Mouse (Mus musculus) cerebellum, adult 18-20 months (tissue): ENCODE measurements around the gene Gm17268.

Experiments
- DNase-seq, 2 experiments: peaks; one replicate each; pipeline ENCODE4 v3.0.0; 2021

Gm17268 gene

GRCm38 (mm10) chr11:82030171-82030570, 8.2 kb downstream of the Gm17268 start:
- DNase-seq: no peak

DNA sequence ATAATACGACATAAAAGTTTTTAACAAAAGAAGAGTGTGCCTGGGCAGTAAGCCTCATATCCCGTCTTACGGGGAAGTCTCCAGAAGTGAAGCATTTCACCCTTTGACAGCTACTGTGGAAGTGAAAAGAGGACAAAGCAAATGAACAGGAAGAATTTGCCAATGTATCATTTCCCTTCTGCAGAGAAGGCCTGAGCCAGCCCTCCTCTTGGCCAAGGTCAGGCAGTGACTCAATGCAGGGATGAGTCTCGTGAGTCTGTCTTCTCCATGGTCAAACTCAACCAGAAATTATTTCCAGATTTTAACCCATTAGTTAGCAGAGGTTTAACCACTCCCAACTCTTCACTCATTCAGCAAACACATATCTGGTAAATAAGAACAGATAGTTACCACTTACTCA, 14.6 kb downstream of the Gm17268 start:
- DNase-seq: no peak

GRCm38 (mm10) chr11:82022504-82023056, 15.8 kb downstream of the Gm17268 start:
- DNase-seq: no peak

DNA sequence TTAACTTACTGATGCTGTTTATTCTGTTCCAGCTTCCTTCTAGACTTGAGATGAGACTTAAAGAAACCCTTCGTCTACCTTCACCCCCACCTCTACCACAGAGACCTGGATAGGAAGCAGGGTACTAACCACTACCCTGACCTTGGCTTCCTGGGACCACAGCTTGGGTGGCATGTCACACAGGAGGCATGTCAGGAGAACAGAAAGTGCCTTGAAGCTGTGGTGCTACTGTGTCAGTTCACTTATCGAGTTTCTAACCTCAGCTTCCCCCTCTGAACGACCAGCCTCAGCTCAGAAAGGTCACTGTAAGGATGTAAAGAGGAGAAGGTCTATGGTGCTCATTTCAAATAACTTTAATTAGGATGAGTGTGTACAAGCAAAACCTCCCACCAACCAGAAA, 17.0 kb downstream of the Gm17268 start:
- DNase-seq: no peak

- DNase-seq: no peak
Observed at GRCm38 (mm10) chr11:82019793-82020192, 18.6 kb downstream of the Gm17268 start.

DNA sequence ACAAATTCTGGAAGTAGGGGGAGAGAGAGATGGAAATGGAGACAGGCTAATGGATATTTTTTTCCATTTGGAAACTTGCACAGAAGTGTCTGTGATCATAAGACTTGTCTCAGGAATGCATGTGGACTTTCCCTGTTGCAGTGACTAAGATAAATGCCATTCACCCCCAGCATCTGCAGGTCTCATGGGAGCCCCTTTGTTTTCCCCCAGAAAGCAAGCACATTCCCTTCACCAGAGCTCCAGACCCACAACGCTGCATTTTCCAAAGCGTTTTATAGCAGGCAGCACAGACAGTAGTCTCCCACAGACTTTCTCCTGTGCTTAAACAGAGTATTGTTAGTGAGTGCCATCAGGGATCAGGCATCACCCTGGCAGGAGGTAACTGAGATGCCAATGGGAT, 19.0 kb downstream of the Gm17268 start:
- no peak for DNase-seq

DNA sequence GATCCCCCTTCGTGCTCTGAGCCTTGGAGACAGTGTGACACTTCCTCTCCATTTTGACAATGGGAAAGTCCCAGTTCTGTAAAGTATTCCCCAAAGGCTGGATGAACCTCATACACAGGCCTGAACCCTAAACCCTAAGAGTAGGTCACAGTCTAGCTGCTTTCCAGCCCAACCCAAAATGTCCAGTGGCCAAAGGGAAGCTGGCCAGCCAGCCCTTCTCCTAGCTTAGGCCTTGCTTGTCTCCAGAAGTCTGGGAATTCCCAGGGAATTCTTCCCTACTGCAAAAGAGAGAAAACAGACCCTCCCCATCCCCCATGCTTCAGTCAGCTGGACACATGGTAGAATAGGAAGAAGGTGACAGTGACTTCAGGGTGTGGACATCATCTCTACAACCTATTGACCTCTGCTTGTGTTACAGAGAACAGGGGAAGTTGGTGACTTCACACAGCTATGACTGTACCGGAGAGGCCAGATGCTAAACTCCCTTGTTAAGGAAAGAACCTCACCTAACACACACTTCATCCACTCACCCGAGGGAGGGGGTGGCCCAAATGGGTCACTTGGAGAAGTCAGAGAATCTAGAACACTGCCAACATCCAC, 22.1 kb downstream of the Gm17268 start:
- DNase-seq: no peak

DNA sequence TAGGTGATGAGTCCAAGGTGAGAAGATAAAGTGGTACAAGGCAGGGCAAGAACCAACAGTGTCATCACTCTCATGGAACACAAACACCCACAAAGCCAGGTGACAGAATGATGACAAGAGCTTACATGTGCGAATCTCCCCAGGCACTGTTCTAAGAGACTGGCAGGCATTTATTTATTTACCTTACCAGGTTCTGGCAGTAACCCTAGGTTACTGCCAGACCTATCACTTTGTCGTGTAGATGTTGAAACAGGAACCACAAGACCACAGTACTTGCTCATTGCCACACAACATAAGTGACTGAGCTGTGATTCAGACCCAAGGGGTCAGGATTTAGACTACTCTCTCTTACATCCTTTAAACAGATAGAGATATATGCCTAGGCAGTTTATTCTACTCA, 23.3 kb downstream of the Gm17268 start:
- no peak for DNase-seq

GRCm38 (mm10) chr11:82013756-82014155, 24.6 kb downstream of the Gm17268 start:
- no peak for DNase-seq

GRCm38 (mm10) chr11:82011411-82012193, 26.8 kb downstream of the Gm17268 start:
- no peak for DNase-seq

- DNase-seq: no peak
Observed at GRCm38 (mm10) chr11:82010115-82010514, 28.2 kb downstream of the Gm17268 start.

DNA sequence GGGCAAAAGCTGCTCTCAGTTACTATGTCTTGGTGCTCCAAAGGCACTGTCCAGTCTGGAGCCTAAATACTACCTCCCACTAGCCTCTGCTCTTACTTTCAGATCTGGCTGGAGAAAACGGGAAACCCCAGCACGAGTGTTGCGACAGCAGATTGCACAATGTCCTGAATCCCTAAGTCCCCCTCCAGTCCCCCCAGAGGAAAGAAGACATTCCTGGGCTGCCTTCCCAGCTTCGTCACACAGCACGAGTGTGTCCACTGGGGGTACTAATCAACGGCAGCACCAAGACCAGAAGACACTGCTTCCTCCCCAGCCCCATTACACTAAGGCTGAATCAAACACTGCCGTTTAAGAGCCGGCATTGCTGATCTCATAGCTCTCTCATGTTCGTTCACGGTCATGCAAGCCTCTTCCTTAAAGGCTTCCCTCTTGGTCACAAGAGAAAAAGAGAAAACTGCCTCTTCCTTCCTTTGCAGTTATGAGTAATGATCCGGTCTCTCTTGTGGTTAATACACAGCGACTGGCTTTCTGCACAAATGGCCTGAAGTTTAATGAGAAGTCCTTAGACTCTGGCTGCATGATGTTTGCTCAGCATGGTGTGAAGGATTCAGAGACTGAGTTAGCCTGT, 31.5 kb downstream of the Gm17268 start:
- no peak for DNase-seq

- DNase-seq: no peak
Observed at GRCm38 (mm10) chr11:82004810-82005209, 33.6 kb downstream of the Gm17268 start.

GRCm38 (mm10) chr11:82000581-82000980, 37.8 kb downstream of the Gm17268 start:
- DNase-seq: no peak

- no peak for DNase-seq
Observed at GRCm38 (mm10) chr11:81999469-81999868, 38.9 kb downstream of the Gm17268 start.

DNA sequence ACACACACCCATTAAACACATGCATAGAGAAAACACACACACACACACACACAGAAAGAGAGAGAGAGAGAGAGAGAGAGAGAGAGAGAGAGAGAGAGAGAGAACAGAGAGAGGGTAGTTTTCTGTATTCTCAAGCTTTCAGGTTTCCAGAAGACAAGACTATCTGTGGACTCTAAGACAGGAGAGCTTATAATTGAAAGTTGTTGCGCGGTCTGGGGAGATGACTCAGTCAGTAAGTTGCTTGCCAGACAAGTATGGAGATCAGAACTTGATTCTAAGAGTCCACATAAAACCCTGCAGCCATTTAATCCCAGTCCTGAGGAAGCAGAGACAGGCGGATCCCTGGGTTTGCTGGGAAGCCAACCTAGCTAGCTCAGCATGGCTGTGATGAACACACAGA, 39.7 kb downstream of the Gm17268 start:
- DNase-seq: no peak

DNA sequence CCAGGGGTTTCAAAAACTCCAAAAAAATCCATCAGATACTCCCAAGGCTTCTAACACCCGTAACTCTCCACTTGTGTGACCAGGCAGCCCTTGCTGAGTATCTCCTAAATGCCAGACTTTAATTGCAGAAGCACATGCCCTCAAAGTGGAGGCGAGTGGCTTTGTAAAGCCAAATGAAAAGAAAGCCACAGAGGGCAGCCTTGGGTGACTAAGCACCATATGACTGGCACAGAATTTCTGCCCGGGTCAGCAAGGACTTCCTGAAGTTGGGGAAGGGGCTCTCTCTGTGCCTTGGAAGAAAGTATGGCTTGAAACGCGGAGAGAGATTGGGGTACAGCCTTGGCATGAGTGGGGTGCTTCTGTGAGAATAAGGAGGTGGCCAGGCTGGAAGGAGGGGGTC, 41.3 kb downstream of the Gm17268 start:
- no peak for DNase-seq

GRCm38 (mm10) chr11:81996172-81996841, 42.1 kb downstream of the Gm17268 start:
- DNase-seq: peak; percentile 3 to 72

DNA sequence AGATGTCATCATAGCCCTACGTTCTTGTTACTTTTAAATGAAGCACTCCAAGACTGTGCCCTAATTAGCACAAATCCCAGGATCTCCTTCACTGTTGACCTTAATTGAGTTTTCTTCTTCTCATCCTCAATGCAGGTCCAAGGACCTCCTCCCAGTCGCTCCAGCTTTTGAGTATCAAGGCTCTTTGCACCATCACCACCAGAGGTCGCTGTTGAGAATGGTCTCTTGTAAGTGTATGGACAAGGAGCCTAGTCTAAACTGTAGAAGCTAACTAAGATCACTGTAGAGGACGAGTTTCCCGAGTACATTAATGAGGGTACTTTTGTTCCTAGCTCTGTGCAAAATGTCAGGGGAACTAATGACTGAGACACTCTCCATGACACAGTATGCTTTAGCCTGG, 55.2 kb downstream of the Gm17268 start:
- peak; percentile 50 to 52 for DNase-seq

GRCm38 (mm10) chr11:81982191-81982590, 56.2 kb downstream of the Gm17268 start:
- no peak for DNase-seq
